Mouse (Mus musculus): ENCODE data around the gene Bud13.
"Not testable (repeated sequence)": the region's sequence is repeated elsewhere in the genome, so short reads cannot be mapped to it uniquely, and the experiment has no call there.

Gene Bud13

GRCm38 (mm10) chr9:46302142-46302541, 19.3 kb downstream of the Bud13 start:
- DNase-seq (ENCODE audit: low read depth), result peak; percentile 64

DNA sequence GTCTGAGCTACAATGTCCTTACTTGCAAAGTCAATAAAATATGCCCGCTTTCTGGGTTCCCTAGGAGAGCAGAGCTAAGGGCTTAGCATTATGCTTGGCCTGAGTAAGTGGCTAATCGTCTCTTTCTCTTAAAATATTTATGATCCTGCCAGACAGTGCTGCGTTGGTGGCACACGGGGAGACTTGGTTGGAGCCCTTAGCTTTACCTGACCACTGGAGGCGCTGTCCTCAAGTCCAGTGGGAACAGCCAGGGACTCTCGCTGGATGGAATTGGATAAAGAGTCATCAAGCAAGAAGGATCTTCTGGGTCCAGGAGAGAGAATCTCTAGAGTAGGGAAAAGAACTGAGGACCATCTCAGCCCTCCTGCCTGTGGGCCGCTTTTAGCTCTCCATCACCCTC, 26.3 kb downstream of the Bud13 start:
- DNase-seq (ENCODE audit: low read depth), result no peak

DNA sequence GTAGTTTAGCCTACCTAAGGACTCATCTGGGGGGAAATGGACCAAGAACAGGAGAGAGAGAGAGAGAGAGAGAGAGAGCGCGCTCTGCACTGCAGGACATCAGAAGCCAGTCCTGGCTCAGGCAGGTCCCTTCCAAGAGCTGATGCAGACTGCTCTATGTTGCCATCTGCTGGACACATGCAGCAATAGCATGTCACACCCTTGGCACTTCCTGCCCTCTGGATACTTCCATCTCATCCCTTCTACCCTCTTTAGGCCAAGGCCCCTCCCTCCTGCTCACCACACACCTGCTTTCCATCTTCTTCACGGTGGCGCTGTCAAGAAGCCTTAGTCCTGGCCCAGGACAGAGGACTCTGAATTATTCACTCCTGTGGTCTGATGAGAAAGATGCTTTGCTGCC, 31.7 kb downstream of the Bud13 start:
- peak; percentile 66 for DNase-seq (ENCODE audit: low read depth)

GRCm38 (mm10) chr9:46314921-46315320, 32.1 kb downstream of the Bud13 start:
- DNase-seq (ENCODE audit: low read depth), result no peak

GRCm38 (mm10) chr9:46315807-46316365, 33.1 kb downstream of the Bud13 start:
- no peak for DNase-seq (ENCODE audit: low read depth)

DNA sequence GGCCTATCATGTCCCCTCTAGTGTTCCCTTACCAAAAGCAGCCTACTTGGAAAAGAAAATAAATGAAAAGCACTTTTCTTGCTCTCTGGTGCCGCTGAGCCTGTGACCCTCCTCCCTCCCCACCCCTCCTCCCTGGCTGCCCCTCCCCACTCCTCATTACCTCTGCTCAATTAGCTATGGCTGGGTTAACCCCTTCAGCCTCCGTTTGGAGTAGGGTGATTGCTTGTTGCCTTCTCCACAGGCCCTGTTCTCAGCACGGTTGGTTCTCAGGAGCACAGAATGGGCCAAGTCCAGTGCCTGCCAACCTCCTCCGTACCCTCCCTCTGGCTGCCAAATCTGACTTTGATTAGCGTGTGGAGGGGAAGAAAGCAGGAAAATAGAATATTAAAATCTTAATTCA, 33.6 kb downstream of the Bud13 start:
- DNase-seq (ENCODE audit: low read depth), result no peak

DNA sequence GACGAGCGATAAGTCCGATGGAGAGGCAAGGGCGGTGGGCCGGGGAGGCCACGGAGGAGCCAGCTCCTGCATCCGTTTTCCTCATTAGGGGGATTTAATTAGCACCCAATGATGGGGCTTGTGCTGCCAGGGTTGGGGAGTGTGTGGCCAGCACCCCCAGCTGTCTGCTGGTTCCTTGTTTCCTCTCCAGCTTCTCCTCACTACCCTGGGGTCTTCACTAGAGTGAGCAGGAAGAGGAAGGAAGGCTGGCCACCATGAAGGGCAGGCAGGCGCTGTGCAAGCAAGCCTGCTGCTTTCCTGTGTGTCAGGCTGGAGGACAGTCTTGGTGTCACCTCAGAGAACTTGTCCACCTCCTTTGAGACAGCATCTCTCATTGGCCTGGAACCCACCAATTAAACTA, 34.1 kb downstream of the Bud13 start:
- peak; percentile 13 for DNase-seq (ENCODE audit: low read depth)

GRCm38 (mm10) chr9:46317957-46318356, 35.1 kb downstream of the Bud13 start:
- DNase-seq (ENCODE audit: low read depth), result no peak

DNA sequence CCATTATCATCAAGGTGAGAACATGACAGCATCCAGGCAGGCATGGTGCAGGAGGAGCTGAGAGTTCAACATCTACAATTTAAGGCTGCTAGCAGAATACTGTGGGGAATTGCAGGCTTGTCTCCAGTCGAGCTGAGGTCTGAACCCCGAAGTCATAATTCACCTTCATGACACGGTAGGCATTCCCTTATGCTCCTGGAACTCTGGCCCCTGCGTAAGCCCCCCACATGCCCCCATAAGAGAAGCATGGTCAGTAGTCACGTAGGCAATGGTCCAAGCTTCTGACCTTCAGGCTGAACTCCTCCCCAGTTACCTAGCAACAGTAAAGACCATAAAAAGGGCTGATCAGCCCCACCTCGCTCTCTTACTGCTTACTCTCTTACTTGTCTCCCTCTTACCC, 37.1 kb downstream of the Bud13 start, which contains the start of gene 4931429L15Rik:
4931429L15Rik (minus strand) TSS at position 101 of the 400 bp plus-strand sequence.
- DNase-seq (ENCODE audit: low read depth), result not testable (repeated sequence)

GRCm38 (mm10) chr9:46320461-46320860, 37.7 kb downstream of the Bud13 start:
- no peak for DNase-seq (ENCODE audit: low read depth)

DNA sequence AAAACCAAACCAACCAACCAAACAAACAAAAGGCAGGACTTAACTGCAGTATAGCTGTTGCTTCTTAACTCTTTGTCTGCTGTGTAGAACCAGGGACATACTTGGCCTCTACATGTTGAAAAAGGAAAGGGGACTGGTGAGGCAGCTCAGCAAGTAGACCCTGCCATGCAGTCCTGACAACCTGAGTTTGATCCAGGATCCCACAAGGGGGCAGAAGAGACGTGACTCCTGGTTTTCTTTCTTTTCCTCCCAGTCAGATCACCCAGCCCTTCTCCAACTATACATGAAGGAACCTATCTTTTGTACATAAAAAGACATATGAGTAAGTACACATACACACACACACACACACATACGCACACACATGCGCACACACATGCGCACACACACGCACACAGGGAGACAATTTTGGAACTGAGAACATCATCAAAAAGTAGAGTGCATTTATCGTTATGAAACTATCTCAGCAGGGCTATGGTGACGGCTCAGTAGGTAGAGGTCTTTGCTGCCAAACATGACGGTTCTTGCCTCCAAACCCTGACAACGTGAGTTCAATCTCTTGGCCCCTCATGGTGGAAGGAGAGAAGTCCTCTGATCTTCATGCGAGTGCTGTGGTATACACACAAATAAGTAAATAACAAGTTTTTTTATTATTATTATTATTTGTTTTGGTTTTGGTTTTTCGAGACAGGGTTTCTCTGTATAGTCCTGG, 44.0 kb downstream of the Bud13 start:
- no peak for DNase-seq (ENCODE audit: low read depth)

DNA sequence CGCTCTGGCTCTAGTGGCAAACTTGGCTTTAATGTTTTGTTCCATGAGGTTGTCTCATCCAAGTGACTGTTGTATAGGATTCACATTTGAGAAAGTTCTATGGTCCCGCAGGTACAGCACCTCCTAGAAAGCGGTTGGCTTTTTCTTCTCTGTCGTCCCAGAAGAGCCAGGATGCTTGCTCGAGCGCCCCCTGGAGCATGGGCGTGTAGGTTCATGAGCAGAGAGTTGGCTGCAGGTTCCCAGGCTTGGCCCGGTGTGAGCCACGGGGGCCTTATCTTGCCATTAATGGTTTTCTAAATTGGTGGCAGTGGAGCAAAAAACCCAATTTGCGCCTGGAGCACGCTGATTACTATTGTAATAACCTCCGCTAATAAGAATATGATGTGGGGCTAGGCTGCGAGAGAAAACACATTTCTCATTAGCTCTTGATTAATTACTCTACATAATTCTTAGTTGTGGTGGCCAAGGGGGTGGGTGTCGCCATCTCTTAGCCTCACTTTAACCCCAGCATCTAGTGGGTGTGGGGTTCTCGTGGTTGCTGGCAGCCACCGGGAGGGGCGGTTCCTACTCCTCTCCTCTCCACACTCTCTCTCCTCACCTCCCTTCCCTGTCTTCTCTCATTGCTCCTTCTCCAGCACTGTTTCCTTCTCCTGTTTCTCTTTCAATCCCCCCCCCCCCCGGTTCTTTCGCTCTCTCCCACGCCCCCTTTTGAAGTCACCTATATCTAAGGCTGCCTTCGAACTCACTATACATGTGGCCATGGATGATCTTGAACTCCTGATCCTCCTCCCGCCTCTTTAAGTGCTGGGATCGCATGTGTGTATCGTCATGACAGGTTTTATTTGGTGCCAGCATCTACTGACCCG, 45.1 kb downstream of the Bud13 start:
- DNase-seq (ENCODE audit: low read depth), result no peak

DNA sequence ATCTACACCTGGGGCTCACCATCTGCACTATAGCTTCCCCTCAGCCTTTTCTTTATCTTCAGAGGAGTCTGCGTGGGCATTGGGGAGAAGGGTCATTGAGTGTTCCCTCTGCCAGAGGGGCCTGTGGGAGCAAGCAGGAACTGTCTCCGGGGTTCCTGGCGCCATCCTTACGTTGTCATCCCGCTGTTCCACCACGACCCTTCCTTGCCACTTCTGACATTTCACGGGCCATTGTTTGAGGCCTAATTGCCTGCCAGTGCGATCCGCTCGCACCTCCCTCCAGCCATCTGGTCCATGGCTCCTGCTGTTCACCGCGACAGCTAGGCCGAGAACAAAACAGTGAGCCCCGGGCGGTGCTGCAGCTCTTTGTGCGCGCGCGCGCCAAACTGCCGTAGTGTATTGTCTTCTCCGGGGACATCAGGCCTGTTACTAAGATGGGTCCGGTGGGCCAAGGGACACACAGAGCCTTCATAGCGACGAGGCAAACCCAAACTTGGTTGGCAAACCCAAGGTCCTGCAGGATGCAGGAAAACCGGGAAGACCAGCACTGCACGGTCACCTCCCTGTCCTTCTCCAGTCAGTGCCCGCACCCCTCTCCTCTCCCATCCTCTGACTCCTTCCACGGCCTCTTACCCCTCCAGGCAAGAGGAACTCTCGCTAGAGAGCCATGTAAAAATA, 45.9 kb downstream of the Bud13 start:
- DNase-seq (ENCODE audit: low read depth), result no peak

GRCm38 (mm10) chr9:46329250-46329648, 46.4 kb downstream of the Bud13 start:
- DNase-seq (ENCODE audit: low read depth), result no peak

DNA sequence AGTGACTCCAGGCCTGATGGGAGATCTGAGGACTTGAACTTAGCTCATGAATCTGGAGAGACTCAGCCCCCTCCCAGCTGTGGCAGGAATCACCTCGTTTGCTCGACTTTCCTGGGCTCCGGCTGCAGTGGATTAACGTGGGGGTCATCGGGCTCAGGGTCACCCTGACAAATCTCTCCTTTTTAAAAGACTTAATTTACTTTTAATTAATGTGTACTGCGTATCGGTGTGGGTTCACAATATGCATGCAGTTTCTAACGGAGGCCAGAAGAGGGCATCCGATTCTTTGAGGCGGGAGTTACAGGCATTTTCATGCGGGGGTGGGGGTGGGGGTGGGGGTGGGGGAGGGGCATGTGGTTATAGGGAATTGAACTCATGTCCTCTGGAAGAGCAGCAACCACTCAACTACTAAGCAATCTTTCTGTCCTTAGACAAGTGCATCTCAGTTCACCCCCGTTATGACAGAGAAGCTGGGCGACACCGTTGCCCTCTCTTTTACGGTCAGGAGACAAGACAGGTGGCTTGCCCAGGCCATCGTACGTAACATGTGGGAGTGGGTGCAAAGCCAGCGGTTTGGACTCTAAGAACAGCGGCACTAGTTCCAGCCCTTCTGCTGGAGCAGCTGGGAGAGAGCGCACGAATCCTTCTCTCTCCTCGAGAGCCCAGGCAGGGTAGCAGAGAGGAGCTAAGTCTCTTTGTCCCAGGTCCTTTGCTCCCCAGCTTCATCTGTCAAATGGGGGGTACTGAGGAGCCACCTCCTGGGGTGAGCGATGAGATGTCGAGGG, 47.2 kb downstream of the Bud13 start:
- DNase-seq (ENCODE audit: low read depth), result no peak

GRCm38 (mm10) chr9:46330586-46330895, 47.7 kb downstream of the Bud13 start:
- DNase-seq (ENCODE audit: low read depth), result no peak

DNA sequence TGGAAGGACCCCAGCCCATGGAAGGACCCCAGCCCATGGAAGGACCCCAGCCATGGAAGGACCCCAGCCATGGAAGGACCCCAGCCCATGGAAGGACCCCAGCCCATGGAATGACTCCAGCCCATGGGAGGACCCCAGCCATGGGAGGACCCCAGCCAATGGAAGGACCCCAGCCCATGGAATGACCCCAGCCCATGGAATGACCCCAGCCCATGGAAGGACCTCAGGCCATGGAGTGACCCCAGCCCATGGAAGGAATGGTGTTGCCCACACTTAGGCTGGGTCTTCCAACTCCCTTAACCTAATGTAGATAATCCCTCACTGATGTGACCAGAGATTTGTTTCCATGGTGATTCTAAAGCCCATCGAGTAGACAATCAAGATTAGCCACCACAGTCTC, 48.5 kb downstream of the Bud13 start:
- no peak for DNase-seq (ENCODE audit: low read depth)

DNA sequence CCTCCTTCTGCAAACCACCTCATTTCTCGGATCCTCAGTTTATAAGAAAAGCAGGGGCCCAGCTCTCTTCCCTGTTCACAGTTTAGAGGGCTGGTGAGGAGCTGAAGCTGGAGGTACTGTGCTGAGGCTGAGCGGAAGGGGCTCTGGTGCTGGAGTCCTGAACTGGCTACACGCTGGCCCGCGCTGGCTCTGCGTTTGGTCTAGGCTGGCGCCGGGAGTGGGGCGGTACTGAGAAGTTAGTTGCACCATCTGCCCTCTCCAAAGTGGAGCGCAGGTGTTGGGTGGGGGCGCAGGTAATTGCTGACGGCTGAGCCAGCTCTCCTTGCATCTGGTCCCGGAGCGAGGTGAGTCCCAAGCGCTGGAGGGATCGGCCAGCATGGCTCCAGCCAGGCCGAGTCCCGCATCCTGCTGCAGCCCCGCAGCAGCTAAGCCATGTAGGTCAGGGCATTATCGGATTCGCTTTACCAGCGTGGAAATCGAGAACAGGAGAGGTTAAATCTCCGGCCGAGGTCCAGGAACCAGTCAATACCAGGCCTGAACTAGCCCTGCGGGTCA, 51.7 kb downstream of the Bud13 start:
- DNase-seq (ENCODE audit: low read depth), result no peak

- no peak for DNase-seq (ENCODE audit: low read depth)
These were observed 52.7 kb downstream of the Bud13 start for GRCm38 (mm10) chr9:46335461-46335995.

DNA sequence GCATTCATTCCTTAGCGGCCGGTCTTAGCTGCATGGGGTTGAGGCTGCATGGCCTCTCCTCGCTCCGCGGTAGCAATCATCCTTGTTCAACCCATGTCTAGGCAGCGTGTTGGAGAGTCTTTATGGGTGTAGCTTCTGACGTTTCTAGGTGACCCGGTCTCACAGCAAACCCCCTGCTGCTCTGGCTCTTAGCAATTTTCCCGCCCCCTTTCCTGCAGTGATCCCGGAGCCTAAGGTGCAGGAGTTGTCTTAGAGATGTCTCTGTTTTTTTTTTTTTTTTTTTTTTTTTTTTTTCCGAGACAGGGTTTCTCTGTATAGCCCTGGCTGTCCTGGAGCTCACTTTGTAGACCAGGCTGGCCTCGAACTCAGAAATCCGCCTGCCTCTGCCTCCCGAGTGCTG, 53.5 kb downstream of the Bud13 start:
- DNase-seq (ENCODE audit: low read depth), result not testable (repeated sequence)

DNA sequence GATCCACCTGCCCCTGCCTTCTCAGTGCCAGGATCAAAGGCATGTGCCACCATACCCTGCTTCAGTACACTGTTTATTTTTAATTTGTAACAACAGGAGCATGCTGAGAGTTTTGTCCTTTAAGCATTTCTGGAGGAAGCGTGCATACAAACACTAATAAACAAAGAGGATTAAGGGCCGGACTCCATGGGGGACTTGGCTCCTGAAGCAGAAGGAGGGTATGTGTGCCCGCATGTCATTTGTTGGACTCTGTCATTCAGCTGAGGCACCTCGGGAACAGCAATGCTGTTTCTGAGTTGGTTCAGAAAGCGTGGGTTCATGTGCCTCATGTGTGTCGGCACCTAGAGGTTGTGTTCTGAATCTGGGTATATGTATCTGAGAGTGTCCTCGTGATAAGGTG, 54.5 kb downstream of the Bud13 start:
- DNase-seq (ENCODE audit: low read depth), result no peak
